Mouse (Mus musculus): ENCODE results near the gene Trim30b. TPM values are rescaled to one million over a fixed set of nuclear protein-coding genes. Genes with fewer than 3 reads are reported as not detected.

Gene Trim30b
- polyA plus RNA-seq (2012; fragmentation: generic; extraction: Trizol): not detected

DNA sequence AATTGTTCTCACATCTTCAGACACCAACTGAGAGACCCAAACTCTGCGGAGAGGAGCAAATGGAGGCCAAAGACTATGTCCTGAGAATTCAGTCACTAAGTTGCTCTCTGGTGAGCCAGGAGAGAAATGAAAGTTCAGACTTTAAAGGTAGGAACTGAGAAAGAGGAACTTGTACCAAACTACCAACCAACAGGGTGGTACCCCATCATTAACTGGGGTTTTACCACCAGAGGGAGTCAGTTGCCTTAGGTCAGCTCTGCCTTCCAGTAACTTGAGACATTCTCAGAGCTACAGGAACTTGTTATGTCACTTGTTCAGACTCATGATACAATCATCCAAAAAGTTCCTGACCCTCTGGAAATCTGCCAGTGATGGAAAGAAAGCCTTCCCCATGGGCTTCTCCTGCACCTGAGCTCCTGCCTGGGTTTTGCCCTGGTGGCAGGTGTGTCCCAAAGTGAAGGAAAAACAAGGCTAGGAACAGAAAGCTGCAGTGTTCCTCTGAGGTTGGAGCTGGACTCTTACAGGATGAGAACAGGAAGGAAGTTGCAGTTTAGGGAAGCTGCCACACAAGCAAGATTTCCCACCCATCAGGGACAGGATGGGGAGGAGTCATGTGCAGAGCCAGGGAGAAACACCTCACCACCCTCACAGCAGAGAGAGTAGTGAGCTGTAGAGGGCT, at the start of gene Trim30b:
Gene Trim30b (minus strand): TSS at position 149 of the 679 bp plus-strand sequence.
- Histone ChIP-seq H3K4me3 (no peak within 1 kb of the TSS), H3K36me3 (ENCODE audit: control insufficient read depth, insufficient read depth) (no peaks in the 10 kb centered on the region), H3K4me2 (ENCODE audit: low read depth) (no peak within 1 kb of the TSS), H3ac (ENCODE audit: control insufficient read depth, insufficient read length) (no peak within 1 kb of the TSS), H3K79me2 (ENCODE audit: control insufficient read depth, insufficient read depth) (no peaks in the 10 kb centered on the region), H3K27me3 (ENCODE audit: control insufficient read depth, insufficient read depth, insufficient read length) (no peaks in the 10 kb centered on the region)
- TF ChIP-seq CEBPB (IDR thresholded peaks at IDR 0.05; ENCODE audit: insufficient read depth, poor library complexity, severe bottlenecking) (no peak), SRF (IDR thresholded peaks at IDR 0.05; ENCODE audit: control insufficient read depth, insufficient read length, low read depth) (no peak), MYOD1 (IDR thresholded peaks at IDR 0.05; ENCODE audit: control insufficient read depth in 1 of 3, insufficient read length in 2 of 3, low read depth in 2 of 3) (no peak), POLR2AphosphoS2 (IDR thresholded peaks at IDR 0.05; ENCODE audit: insufficient read length, low read depth) (no peak), E2F4 (IDR thresholded peaks at IDR 0.05; ENCODE audit: insufficient read depth) (no peak), USF1 (IDR thresholded peaks at IDR 0.05; ENCODE audit: low read depth) (no peak), TCF3 (IDR thresholded peaks at IDR 0.05; ENCODE audit: insufficient read length, low read depth) (no peak), REST (IDR thresholded peaks at IDR 0.05; ENCODE audit: insufficient read depth, insufficient read length) (no peak), MAX (IDR thresholded peaks at IDR 0.05; ENCODE audit: low read depth) (no peak), POLR2A (IDR thresholded peaks at IDR 0.05; ENCODE audit: insufficient read length, low read depth) (no peak), MYOG (IDR thresholded peaks at IDR 0.05; ENCODE audit: control insufficient read depth in 1 of 3, insufficient read depth in 1 of 3, insufficient read length in 2 of 3, low read depth in 2 of 3) (no peak), TCF12 (IDR thresholded peaks at IDR 0.05; ENCODE audit: insufficient read depth, poor library complexity, severe bottlenecking) (no peak)

DNA sequence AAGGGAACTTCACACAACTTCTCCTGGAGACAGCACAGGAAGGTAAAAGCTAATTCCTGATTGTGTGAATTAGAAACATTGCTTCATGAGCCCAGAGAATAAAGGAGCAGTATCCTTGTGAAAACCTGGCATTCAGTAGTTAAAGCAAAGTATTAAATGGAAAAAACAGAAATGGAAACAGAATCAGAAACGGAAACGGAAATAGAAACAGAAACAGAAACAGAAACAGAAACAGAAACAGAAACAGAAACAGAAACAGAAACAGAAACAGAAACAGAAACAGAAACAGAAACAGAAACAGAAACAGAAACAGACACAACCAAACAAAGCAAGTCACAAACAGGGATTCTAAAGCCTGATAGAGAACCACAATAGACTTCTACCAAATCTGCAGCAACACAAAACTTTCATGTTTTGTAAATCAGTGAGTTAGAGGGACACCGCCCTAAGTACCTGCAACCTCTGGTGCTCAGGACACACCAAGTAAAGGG, 34.8 kb upstream of the Trim30b start:
- no peaks in the 10 kb centered on the region for H3K79me2 ChIP-seq (ENCODE audit: control insufficient read depth, insufficient read depth)
- no peak overlapping the region for H3K4me3 ChIP-seq
- no peak overlapping the region for H3ac ChIP-seq (ENCODE audit: control insufficient read depth, insufficient read length)
- no peak overlapping the region for H3K4me2 ChIP-seq (ENCODE audit: low read depth)
- H3K36me3 ChIP-seq (ENCODE audit: control insufficient read depth, insufficient read depth): no peaks in the 10 kb centered on the region
- no peak for TF ChIP-seq TCF3 (IDR thresholded peaks at IDR 0.05; ENCODE audit: insufficient read length, low read depth)
- TF ChIP-seq E2F4 (IDR thresholded peaks at IDR 0.05; ENCODE audit: insufficient read depth): no peak
- TF ChIP-seq POLR2A (IDR thresholded peaks at IDR 0.05; ENCODE audit: insufficient read length, low read depth): no peak
- no peak for TF ChIP-seq SRF (IDR thresholded peaks at IDR 0.05; ENCODE audit: control insufficient read depth, insufficient read length, low read depth)
- TF ChIP-seq MAX (IDR thresholded peaks at IDR 0.05; ENCODE audit: low read depth): no peak
- TF ChIP-seq USF1 (IDR thresholded peaks at IDR 0.05; ENCODE audit: low read depth): no peak
- TF ChIP-seq POLR2AphosphoS2 (IDR thresholded peaks at IDR 0.05; ENCODE audit: insufficient read length, low read depth): no peak
- TF ChIP-seq REST (IDR thresholded peaks at IDR 0.05; ENCODE audit: insufficient read depth, insufficient read length): no peak
- TF ChIP-seq TCF12 (IDR thresholded peaks at IDR 0.05; ENCODE audit: insufficient read depth, poor library complexity, severe bottlenecking): no peak
- H3K27me3 ChIP-seq (ENCODE audit: control insufficient read depth, insufficient read depth, insufficient read length): no peaks in the 10 kb centered on the region

DNA sequence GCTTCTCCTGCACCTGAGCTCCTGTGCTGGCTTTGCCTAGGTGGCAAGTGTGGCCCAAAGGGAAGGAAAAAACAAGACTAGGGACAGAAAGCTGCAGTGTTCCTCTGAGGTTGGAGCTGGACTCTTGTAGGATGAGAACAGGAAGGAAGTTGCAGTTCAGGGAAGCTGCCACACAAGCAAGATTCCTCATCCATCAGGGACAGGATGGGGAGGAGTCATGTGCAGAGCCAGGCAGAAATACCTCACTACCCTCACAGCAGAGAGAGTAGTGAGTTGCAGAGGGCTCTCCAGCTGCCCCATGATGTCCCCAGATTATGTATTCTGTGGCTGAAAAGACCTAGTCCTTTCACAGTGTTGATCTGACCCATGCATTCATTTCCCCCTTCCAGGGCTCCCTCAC, 31.5 kb upstream of the Trim30b start:
- no peaks in the 10 kb centered on the region for H3K36me3 ChIP-seq (ENCODE audit: control insufficient read depth, insufficient read depth)
- no peak overlapping the region for H3K4me3 ChIP-seq
- no peaks in the 10 kb centered on the region for H3K79me2 ChIP-seq (ENCODE audit: control insufficient read depth, insufficient read depth)
- no peak overlapping the region for H3K4me2 ChIP-seq (ENCODE audit: low read depth)
- no peak overlapping the region for H3ac ChIP-seq (ENCODE audit: control insufficient read depth, insufficient read length)
- TF ChIP-seq USF1 (IDR thresholded peaks at IDR 0.05; ENCODE audit: low read depth): no peak
- TF ChIP-seq POLR2A (IDR thresholded peaks at IDR 0.05; ENCODE audit: insufficient read length, low read depth): no peak
- no peak for TF ChIP-seq MYOG (IDR thresholded peaks at IDR 0.05; ENCODE audit: control insufficient read depth in 1 of 3, insufficient read depth in 1 of 3, insufficient read length in 2 of 3, low read depth in 2 of 3)
- TF ChIP-seq MAX (IDR thresholded peaks at IDR 0.05; ENCODE audit: low read depth): no peak
- no peak for TF ChIP-seq REST (IDR thresholded peaks at IDR 0.05; ENCODE audit: insufficient read depth, insufficient read length)
- TF ChIP-seq TCF3 (IDR thresholded peaks at IDR 0.05; ENCODE audit: insufficient read length, low read depth): no peak
- TF ChIP-seq SRF (IDR thresholded peaks at IDR 0.05; ENCODE audit: control insufficient read depth, insufficient read length, low read depth): no peak
- TF ChIP-seq E2F4 (IDR thresholded peaks at IDR 0.05; ENCODE audit: insufficient read depth): no peak
- no peak for TF ChIP-seq MYOD1 (IDR thresholded peaks at IDR 0.05; ENCODE audit: control insufficient read depth in 1 of 3, insufficient read length in 2 of 3, low read depth in 2 of 3)
- no peak for TF ChIP-seq TCF12 (IDR thresholded peaks at IDR 0.05; ENCODE audit: insufficient read depth, poor library complexity, severe bottlenecking)
- TF ChIP-seq CEBPB (IDR thresholded peaks at IDR 0.05; ENCODE audit: insufficient read depth, poor library complexity, severe bottlenecking): no peak
- TF ChIP-seq POLR2AphosphoS2 (IDR thresholded peaks at IDR 0.05; ENCODE audit: insufficient read length, low read depth): no peak
- H3K27me3 ChIP-seq (ENCODE audit: control insufficient read depth, insufficient read depth, insufficient read length): no peaks in the 10 kb centered on the region

DNA sequence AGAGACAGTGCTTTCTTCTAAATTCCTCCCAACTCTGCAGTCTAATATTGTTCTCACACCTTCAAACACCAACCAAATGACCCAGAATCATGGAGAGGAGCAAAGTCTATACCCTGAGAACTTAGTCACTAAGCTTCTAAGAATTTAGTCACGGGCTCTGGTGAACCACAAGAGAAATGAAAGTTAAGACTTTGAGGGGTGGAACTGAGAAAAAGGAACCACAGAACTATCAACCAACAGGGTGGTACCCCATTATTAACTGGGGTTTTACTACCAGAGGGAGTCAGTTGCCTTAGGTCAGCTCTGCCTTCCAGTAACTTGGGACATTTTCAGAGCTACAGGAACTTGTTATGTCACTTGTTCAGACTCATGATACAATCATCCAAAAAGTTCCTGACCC, 31.0 kb upstream of the Trim30b start, which contains the start of gene Trim30c:
Gene Trim30c (minus strand): TSS at position 140 of the 400 bp plus-strand sequence.
- Histone ChIP-seq H3K79me2 (ENCODE audit: control insufficient read depth, insufficient read depth) (no peaks in the 10 kb centered on the region), H3K4me3 (no peak within 1 kb of the TSS), H3K27me3 (ENCODE audit: control insufficient read depth, insufficient read depth, insufficient read length) (no peaks in the 10 kb centered on the region), H3ac (ENCODE audit: control insufficient read depth, insufficient read length) (no peak within 1 kb of the TSS), H3K36me3 (ENCODE audit: control insufficient read depth, insufficient read depth) (no peaks in the 10 kb centered on the region), H3K4me2 (ENCODE audit: low read depth) (no peak within 1 kb of the TSS)
- TF ChIP-seq CEBPB (IDR thresholded peaks at IDR 0.05; ENCODE audit: insufficient read depth, poor library complexity, severe bottlenecking) (no peak), REST (IDR thresholded peaks at IDR 0.05; ENCODE audit: insufficient read depth, insufficient read length) (no peak)

DNA sequence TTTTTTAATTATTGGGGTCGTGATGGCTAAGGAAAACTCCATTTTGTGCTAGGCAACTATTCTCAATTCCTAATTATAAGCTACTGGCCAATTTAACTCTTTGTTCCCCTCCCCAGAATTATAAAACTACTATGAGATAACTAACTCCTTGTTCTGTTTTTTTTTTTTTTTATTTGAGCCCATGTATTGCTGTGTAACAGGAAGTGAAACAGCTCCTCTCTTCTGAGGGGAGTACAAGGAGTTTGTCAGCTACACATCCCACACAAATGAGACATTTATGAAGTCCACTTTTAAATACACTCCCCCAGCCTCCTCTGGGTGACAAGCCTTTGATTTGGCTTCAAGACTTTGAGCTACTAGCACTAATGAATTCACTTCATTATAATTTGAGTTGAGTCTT, 28.8 kb upstream of the Trim30b start:
- Histone ChIP-seq H3K36me3 (ENCODE audit: control insufficient read depth, insufficient read depth) (no peaks in the 10 kb centered on the region), H3ac (ENCODE audit: control insufficient read depth, insufficient read length) (no peak overlapping the region), H3K27me3 (ENCODE audit: control insufficient read depth, insufficient read depth, insufficient read length) (no peaks in the 10 kb centered on the region), H3K79me2 (ENCODE audit: control insufficient read depth, insufficient read depth) (no peaks in the 10 kb centered on the region), H3K4me2 (ENCODE audit: low read depth) (no peak overlapping the region), H3K4me3 (no peak overlapping the region)
- TF ChIP-seq CEBPB (IDR thresholded peaks at IDR 0.05; ENCODE audit: insufficient read depth, poor library complexity, severe bottlenecking) (no peak), REST (IDR thresholded peaks at IDR 0.05; ENCODE audit: insufficient read depth, insufficient read length) (no peak), USF1 (IDR thresholded peaks at IDR 0.05; ENCODE audit: low read depth) (no peak), MAX (IDR thresholded peaks at IDR 0.05; ENCODE audit: low read depth) (no peak)
